Mouse (Mus musculus) urinary bladder, adult 2 months (tissue): Measurements from ENCODE around the gene Tmem104. TPM values are rescaled to one million over a fixed set of nuclear protein-coding genes. Genes with fewer than 3 reads are reported as not detected.

Experiments used
- DNase-seq: peaks from one replicate; pipeline ENCODE4 v3.0.0; 2022; ENCODE audit warnings: low spot score
- polyA plus RNA-seq: library from polyadenylated mRNA; depleted of rRNA; stranded (reverse); fragments of >200 nt; gene quantifications from 2 replicates; pipeline ENCODE4 v1.2.3, GENCODE M21; 2012

Tmem104 gene
- polyA plus RNA-seq, 1 experiment: 7.0 TPM

- DNase-seq: no peak
These were observed 20.5 kb upstream of the Tmem104 start for GRCm38 (mm10) chr11:115166776-115167175.

GRCm38 (mm10) chr11:115167631-115168249 is 19.5 kb upstream of the Tmem104 start:
- no peak for DNase-seq

GRCm38 (mm10) chr11:115169430-115169829 is 17.9 kb upstream of the Tmem104 start:
- no peak for DNase-seq

- no peak for DNase-seq
These were observed 16.2 kb upstream of the Tmem104 start for GRCm38 (mm10) chr11:115171125-115171524.

- no peak for DNase-seq
These were observed 14.4 kb upstream of the Tmem104 start for GRCm38 (mm10) chr11:115172825-115173287.

GRCm38 (mm10) chr11:115173549-115174339 is 13.5 kb upstream of the Tmem104 start:
- no peak for DNase-seq

- no peak for DNase-seq
These were observed 10.7 kb upstream of the Tmem104 start for GRCm38 (mm10) chr11:115176399-115177190.

GRCm38 (mm10) chr11:115177559-115178195 is 9.6 kb upstream of the Tmem104 start:
- no peak for DNase-seq

GRCm38 (mm10) chr11:115178766-115179165 is 8.5 kb upstream of the Tmem104 start:
- DNase-seq: no peak

GRCm38 (mm10) chr11:115179191-115179590 is 8.1 kb upstream of the Tmem104 start:
- no peak for DNase-seq

GRCm38 (mm10) chr11:115179881-115180280 is 7.4 kb upstream of the Tmem104 start:
- no peak for DNase-seq

GRCm38 (mm10) chr11:115181913-115182638 is 5.2 kb upstream of the Tmem104 start:
- DNase-seq: peak; percentile 82

- DNase-seq: no peak
These were observed 2.3 kb upstream of the Tmem104 start for GRCm38 (mm10) chr11:115184973-115185372.

GRCm38 (mm10) chr11:115187693-115188092 is 406 bp downstream of the Tmem104 start, which contains the start of gene Nat9:
TSS of gene Nat9 (minus strand) at chr11:115187859.
- no peak for DNase-seq

GRCm38 (mm10) chr11:115188539-115189231 is 1.4 kb downstream of the Tmem104 start:
- no peak for DNase-seq

- DNase-seq: no peak
These were observed 2.0 kb downstream of the Tmem104 start for GRCm38 (mm10) chr11:115189304-115189703.

GRCm38 (mm10) chr11:115192180-115192579 is 4.9 kb downstream of the Tmem104 start:
- no peak for DNase-seq

- DNase-seq: no peak
These were observed 7.4 kb downstream of the Tmem104 start for GRCm38 (mm10) chr11:115194693-115195092.

- DNase-seq: no peak
These were observed 8.6 kb downstream of the Tmem104 start for GRCm38 (mm10) chr11:115195933-115196332.

- DNase-seq: no peak
These were observed 10.3 kb downstream of the Tmem104 start for GRCm38 (mm10) chr11:115197558-115197957.
